ENCODE assay signal across 9 mouse cellular contexts in the genomic region with DNA sequence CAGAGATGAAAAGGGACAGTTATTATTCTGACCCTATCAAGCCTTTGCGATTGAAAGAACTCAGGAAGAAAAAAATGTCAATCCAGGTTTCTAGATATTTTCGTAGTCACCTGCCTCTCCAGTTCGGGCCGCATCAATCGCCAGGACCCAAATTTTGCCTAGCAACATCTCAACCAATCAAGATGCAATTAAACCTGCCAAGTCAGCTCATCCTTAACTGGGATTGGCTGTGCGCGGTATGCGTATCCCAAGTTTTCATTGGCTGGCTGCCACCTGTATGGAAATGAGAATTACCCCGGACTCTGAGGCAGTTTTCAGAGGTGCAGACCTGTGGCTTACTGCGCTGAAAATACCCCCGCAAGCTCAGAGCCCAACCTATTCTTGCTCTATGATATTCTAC. TPM values are rescaled to one million over a fixed set of nuclear protein-coding genes. Genes with fewer than 3 reads are reported as not detected.
DNase-seq lines count a peak whose midpoint lies in the region; ATAC-seq and TF ChIP-seq lines count a peak whose summit lies in the region.
"Had no signal": no experiment of that assay in that cellular context is flagged by ENCODE, and none has a peak within 500 bp of the region (broad histone marks: within the 10 kb centered on the region; RNA-seq: fewer than 3 reads in every experiment).

No protein-coding gene starts in this region.

- no peaks in the 10 kb centered on the region for H3K36me3 ChIP-seq in forebrain, embryonic 10.5 days (replicated peaks)
- H3K36me3 ChIP-seq in liver, embryonic 13.5 days: no peaks in the 10 kb centered on the region

- H3K9ac ChIP-seq in liver, embryonic 13.5 days: no peak overlapping the region
- H3K9ac ChIP-seq: liver, embryonic 14.5 days had no signal

- H3K4me3 ChIP-seq in forebrain, embryonic 10.5 days: peak overlapping the region; percentile 54
- no peak overlapping the region for H3K4me3 ChIP-seq in liver, embryonic 13.5 days (replicated peaks)
- peak overlapping the region; percentile 56 for H3K4me3 ChIP-seq in olfactory bulb, adult 2 months (ENCODE audit: insufficient read depth, low read depth, low read length)

- no peak for TF ChIP-seq POLR2A in olfactory bulb, adult 2 months (IDR thresholded peaks at IDR 0.05; ENCODE audit: insufficient read depth, low read depth, low read length)

- WGBS in forebrain, embryonic 10.5 days: under 1% methylated on average over 11 of the region's 11 CpGs
- WGBS in liver, embryonic 13.5 days (ENCODE audit: insufficient replicate concordance): 2% methylated on average over 11 of the region's 11 CpGs
- WGBS in olfactory bulb, adult 2 months: under 1% methylated on average over 11 of the region's 11 CpGs

- no peak overlapping the region for H3K27ac ChIP-seq in forebrain, embryonic 10.5 days
- no peak overlapping the region for H3K27ac ChIP-seq in liver, embryonic 13.5 days
- H3K27ac ChIP-seq in olfactory bulb, adult 2 months (ENCODE audit: insufficient read depth, low read depth, low read length): no peak overlapping the region; the same call in 1 of the 2 replicates
- H3K27ac ChIP-seq: liver, embryonic 14.5 days had no signal

- no peak for ATAC-seq in liver, embryonic 13.5 days (ENCODE audit: low read depth)
- no peak for ATAC-seq in erythroblast, adult 5-6 weeks (replicated peaks; ENCODE audit: low FRiP score, poor library complexity, severe bottlenecking)

- peaks cover 36% of the 10 kb centered on the region for H3K4me1 ChIP-seq in forebrain, embryonic 10.5 days
- H3K4me1 ChIP-seq in liver, embryonic 13.5 days (replicated peaks): peaks cover 10% of the 10 kb centered on the region
- peaks cover 6% of the 10 kb centered on the region for H3K4me1 ChIP-seq in olfactory bulb, adult 2 months (ENCODE audit: control insufficient read depth, insufficient read depth, low read length)

- TF ChIP-seq CTCF in olfactory bulb, adult 2 months (IDR thresholded peaks at IDR 0.05; ENCODE audit: insufficient read depth, low read depth, low read length): no peak

- H3K4me2 ChIP-seq in liver, embryonic 13.5 days: 0 out of 2 replicates have a peak overlapping the region, but pooled peaks have one; percentile 64

- intact Hi-C loops in heart, postnatal 25 days (cut with DNase I): loop anchor here (10.0 kb wide), 1 partner anchor 261 kb away; the partner anchor contains the start of gene Hoxc11

- H3K27me3 ChIP-seq in forebrain, embryonic 10.5 days (ENCODE audit: poor library complexity, severe bottlenecking): peaks cover 91% of the 10 kb centered on the region
- peaks cover 91% of the 10 kb centered on the region for H3K27me3 ChIP-seq in liver, embryonic 13.5 days

- H3K9me3 ChIP-seq in forebrain, embryonic 10.5 days: no peaks in the 10 kb centered on the region
- no peaks in the 10 kb centered on the region for H3K9me3 ChIP-seq in liver, embryonic 13.5 days (replicated peaks)

- DNase-seq in urinary bladder, adult 18-20 months (ENCODE audit: low spot score in 2 of 2): peak; percentile 21 to 44
- DNase-seq in urinary bladder, adult 2 months (ENCODE audit: low spot score): no peak
- DNase-seq in forebrain, embryonic 10.5 days (ENCODE audit: extremely low spot score, low spot score): peak; percentile 68
- DNase-seq in heart, postnatal 25 days (ENCODE audit: low spot score): peak; percentile 17
- DNase-seq in kidney, postnatal 4 days: peak; percentile 74 to 80
- DNase-seq in liver, embryonic 13.5 days: no peak

RNA-seq across cellular contexts. Expression of gene Atp5g2, which starts 21.4 kb away (rescaled TPM):
- polyA plus RNA-seq in urinary bladder, adult 2 months (2012; rRNA removed): 363 and 422 TPM in 2 replicates
- polyA plus RNA-seq in forebrain, embryonic 10.5 days (2016; fragmentation: Nextera tagmentation; extraction: Ambion mirVana): 65.1 and 69.2 TPM in 2 replicates
- total RNA-seq in heart, postnatal 25 days (2021): 10 to 100 TPM; 38.9 to 50.4 TPM
- polyA plus RNA-seq in liver, embryonic 13.5 days (2015; fragmentation: Nextera tagmentation; extraction: Ambion mirVana): 32.5 and 38.7 TPM in 2 replicates
- not detected in 2 replicates for polyA plus RNA-seq in olfactory bulb, adult 2 months (2012; ENCODE audit: insufficient read depth, insufficient read length, low replicate concordance, missing spikeins)
- total RNA-seq in erythroblast, adult 5-6 weeks (2015; ENCODE audit: low replicate concordance): 22.6 and 29.2 TPM in 2 replicates
- total RNA-seq in erythroblast, adult 5-6 weeks (2017; ENCODE audit: low replicate concordance): 9.0 and 15.5 TPM in 2 replicates

RNA-seq across cellular contexts. Expression of gene Calcoco1, which starts 28.4 kb away (rescaled TPM):
- polyA plus RNA-seq in urinary bladder, adult 2 months (2012; rRNA removed): 52.1 and 79.6 TPM in 2 replicates
- 21.9 and 24.0 TPM in 2 replicates for polyA plus RNA-seq in forebrain, embryonic 10.5 days (2016; fragmentation: Nextera tagmentation; extraction: Ambion mirVana)
- 100 to 1,000 TPM in 1 of 2 experiments, 10 to 100 TPM in 1; 93.5 to 106 TPM for total RNA-seq in heart, postnatal 25 days (2021)
- polyA plus RNA-seq in liver, embryonic 13.5 days (2015; fragmentation: Nextera tagmentation; extraction: Ambion mirVana): 9.0 and 11.3 TPM in 2 replicates
- not detected in 2 replicates for polyA plus RNA-seq in olfactory bulb, adult 2 months (2012; ENCODE audit: insufficient read depth, insufficient read length, low replicate concordance, missing spikeins)
- total RNA-seq in erythroblast, adult 5-6 weeks (2015; ENCODE audit: low replicate concordance): 122 and 194 TPM in 2 replicates
- total RNA-seq in erythroblast, adult 5-6 weeks (2017; ENCODE audit: low replicate concordance): 216 and 452 TPM in 2 replicates

Comparison
In these comparisons a context has a peak if more than half of its experiments do, and no peak if none do; other contexts are left out.
1. DNase-seq: peak in urinary bladder, adult 18-20 months (2 of 2), forebrain, embryonic 10.5 days (single experiment), heart, postnatal 25 days (single experiment) and kidney, postnatal 4 days (2 of 2); none in urinary bladder, adult 2 months (single experiment) and liver, embryonic 13.5 days (single experiment).